Mouse (Mus musculus): ENCODE measurements around the gene Wdr46. TPM values are rescaled to one million over a fixed set of nuclear protein-coding genes. Genes with fewer than 3 reads are reported as not detected.
A peak's percentile ranks its signal among the peaks of the same experiment; 100 is the strongest.
"Not testable (repeated sequence)": the region's sequence is repeated elsewhere in the genome, so short reads cannot be mapped to it uniquely, and the experiment has no call there.

The Wdr46 gene
- polyA plus RNA-seq, 1 experiment from 2014 or later: 8.8 TPM

- ATAC-seq (no peak), DNase-seq (ENCODE audit: low spot score) (peak; percentile 55)
- peak overlapping the region; percentile 47 for H3K27ac ChIP-seq (ENCODE audit: low read length)
- no peak overlapping the region for H3K9ac ChIP-seq (replicated peaks; ENCODE audit: low read depth)
- peaks cover 9% of the 10 kb centered on the region; the same call in 1 of the 2 replicates for H3K4me1 ChIP-seq (ENCODE audit: insufficient read depth, low read depth, low read length)
- H3K9me3 ChIP-seq (ENCODE audit: low read length): no peaks in the 10 kb centered on the region
- no peaks in the 10 kb centered on the region for H3K36me3 ChIP-seq (ENCODE audit: insufficient read depth, low read length)
- no peak for TF ChIP-seq EP300 (IDR thresholded peaks at IDR 0.05)
- no peak for TF ChIP-seq CTCF (IDR thresholded peaks at IDR 0.05)
- H3K27me3 ChIP-seq (replicated peaks; ENCODE audit: insufficient read depth, low read length): no peaks in the 10 kb centered on the region
- no peak overlapping the region for H3K4me3 ChIP-seq (ENCODE audit: low read depth, low read length)
- WGBS: 66% methylated on average over 19 of the region's 19 CpGs
- no peak overlapping the region; the same call in 1 of the 2 replicates for H3K4me2 ChIP-seq (replicated peaks; ENCODE audit: low read depth, low read length)
Observed at GRCm38 (mm10) chr17:33980181-33981035, 39.9 kb downstream of the Wdr46 start.

GRCm38 (mm10) chr17:33981192-33981909, 40.9 kb downstream of the Wdr46 start:
- WGBS: under 1% methylated on average over 27 of the region's 27 CpGs
- peak; percentile 88 for ATAC-seq
- H3K36me3 ChIP-seq (ENCODE audit: insufficient read depth, low read length); H3K9me3 ChIP-seq (ENCODE audit: low read length); H3K9ac ChIP-seq (replicated peaks; ENCODE audit: low read depth); H3K27me3 ChIP-seq (replicated peaks; ENCODE audit: insufficient read depth, low read length); H3K4me1 ChIP-seq (ENCODE audit: insufficient read depth, low read depth, low read length): not testable (repeated sequence)
- peak; percentile 97 for DNase-seq (ENCODE audit: low spot score)
- H3K4me2 ChIP-seq (replicated peaks; ENCODE audit: low read depth, low read length): peak overlapping the region; percentile 52
- peak overlapping the region; percentile 51; the same call in 1 of the 2 replicates for H3K27ac ChIP-seq (ENCODE audit: low read length)
- H3K4me3 ChIP-seq (ENCODE audit: low read depth, low read length): peak overlapping the region; percentile 38
- TF ChIP-seq EP300 (IDR thresholded peaks at IDR 0.05) (peak; percentile 24; the same call in 1 of the 2 replicates), CTCF (IDR thresholded peaks at IDR 0.05) (peak; percentile 60)

GRCm38 (mm10) chr17:33982136-33982535, 41.7 kb downstream of the Wdr46 start:
- not testable (repeated sequence) for H3K27ac ChIP-seq (ENCODE audit: low read length); H3K9me3 ChIP-seq (ENCODE audit: low read length); H3K36me3 ChIP-seq (ENCODE audit: insufficient read depth, low read length); H3K4me3 ChIP-seq (ENCODE audit: low read depth, low read length); H3K4me1 ChIP-seq (ENCODE audit: insufficient read depth, low read depth, low read length); H3K4me2 ChIP-seq (replicated peaks; ENCODE audit: low read depth, low read length); H3K27me3 ChIP-seq (replicated peaks; ENCODE audit: insufficient read depth, low read length); ATAC-seq; H3K9ac ChIP-seq (replicated peaks; ENCODE audit: low read depth)
- peak; percentile 31 for DNase-seq (ENCODE audit: low spot score)
- 10% methylated on average over 8 of the region's 8 CpGs for WGBS
- peak; percentile 88 for TF ChIP-seq CTCF (IDR thresholded peaks at IDR 0.05)

- no peak for TF ChIP-seq EP300 (IDR thresholded peaks at IDR 0.05)
- TF ChIP-seq CTCF (IDR thresholded peaks at IDR 0.05): peak; percentile 84
- H3K4me3 ChIP-seq (ENCODE audit: low read depth, low read length): no peak overlapping the region
- WGBS: 32% methylated on average over 10 of the region's 10 CpGs
- no peaks in the 10 kb centered on the region for H3K27me3 ChIP-seq (replicated peaks; ENCODE audit: insufficient read depth, low read length)
- ATAC-seq (peak; percentile 44), DNase-seq (ENCODE audit: low spot score) (peak; percentile 85)
- H3K9ac ChIP-seq (replicated peaks; ENCODE audit: low read depth): no peak overlapping the region
- H3K4me2 ChIP-seq (replicated peaks; ENCODE audit: low read depth, low read length): no peak overlapping the region
- H3K9me3 ChIP-seq (ENCODE audit: low read length): no peaks in the 10 kb centered on the region
- H3K36me3 ChIP-seq (ENCODE audit: insufficient read depth, low read length): no peaks in the 10 kb centered on the region
- H3K27ac ChIP-seq (ENCODE audit: low read length): no peak overlapping the region
- no peaks in the 10 kb centered on the region for H3K4me1 ChIP-seq (ENCODE audit: insufficient read depth, low read depth, low read length)
Observed at GRCm38 (mm10) chr17:33991788-33992664, 51.6 kb downstream of the Wdr46 start.

GRCm38 (mm10) chr17:33994959-33995358, 54.5 kb downstream of the Wdr46 start:
- Histone ChIP-seq H3K27me3 (replicated peaks; ENCODE audit: insufficient read depth, low read length) (no peaks in the 10 kb centered on the region), H3K4me3 (ENCODE audit: low read depth, low read length) (no peak overlapping the region), H3K36me3 (ENCODE audit: insufficient read depth, low read length) (no peaks in the 10 kb centered on the region), H3K4me1 (ENCODE audit: insufficient read depth, low read depth, low read length) (no peaks in the 10 kb centered on the region), H3K27ac (ENCODE audit: low read length) (no peak overlapping the region), H3K9ac (replicated peaks; ENCODE audit: low read depth) (no peak overlapping the region), H3K9me3 (ENCODE audit: low read length) (no peaks in the 10 kb centered on the region), H3K4me2 (replicated peaks; ENCODE audit: low read depth, low read length) (no peak overlapping the region)
- ATAC-seq (no peak), DNase-seq (ENCODE audit: low spot score) (no peak)
- WGBS: 86% methylated on average over 8 of the region's 8 CpGs
- TF ChIP-seq CTCF (IDR thresholded peaks at IDR 0.05): no peak
- TF ChIP-seq EP300 (IDR thresholded peaks at IDR 0.05): no peak

Data from lung, postnatal 0 days (tissue).